Mouse (Mus musculus) limb, embryonic 14.5 days (tissue): ENCODE results near the gene Lrrn4. TPM values are rescaled to one million over a fixed set of nuclear protein-coding genes. Genes with fewer than 3 reads are reported as not detected.

ENCODE experiments used
- ATAC-seq: fragments of 200-750 bp; cut with Nextera tagmentation; 2 replicates; pipeline ENCODE4 v1.8.0; 2017; ENCODE audit warnings: low read depth, moderate number of reproducible peaks, moderate TSS enrichment; ENCODE audit not compliant: low FRiP score
- DNase-seq: peaks from one replicate; pipeline ENCODE4 v3.0.0-alpha.2; 2015; ENCODE audit warnings: low spot score
- H3K27ac ChIP-seq: fragments of 300-500 bp; sonication (generic); replicated peaks from 2 replicates; pipeline ENCODE4 v1.5.1; 2014; ENCODE audit warnings: low read depth, mild to moderate bottlenecking, low read length, moderate library complexity, mixed read lengths
- H3K27me3 ChIP-seq: fragments of 300-500 bp; sonication (generic); 2 replicates; pipeline ENCODE4 v1.6.1; 2014; ENCODE audit warnings: low read length, mixed read lengths; ENCODE audit not compliant: control insufficient read depth, insufficient read depth
- H3K36me3 ChIP-seq: fragments of 300-500 bp; sonication (generic); 2 replicates; pipeline ENCODE4 v1.6.1; 2014; ENCODE audit warnings: mild to moderate bottlenecking, low read length, moderate library complexity, mixed read lengths; ENCODE audit not compliant: control insufficient read depth, insufficient read depth
- H3K4me1 ChIP-seq: fragments of 300-500 bp; sonication (generic); 2 replicates; pipeline ENCODE4 v1.6.1; 2014; ENCODE audit warnings: antibody characterized with exemption, low read length, mixed read lengths; ENCODE audit not compliant: control insufficient read depth, insufficient read depth
- H3K4me2 ChIP-seq: fragments of 300-500 bp; sonication (generic); replicated peaks from 2 replicates; pipeline ENCODE4 v1.6.1; 2014; ENCODE audit warnings: low read depth, mild to moderate bottlenecking, low read length, moderate library complexity; ENCODE audit not compliant: severe bottlenecking
- H3K4me3 ChIP-seq: fragments of 300-500 bp; sonication (generic); replicated peaks from 2 replicates; pipeline ENCODE4 v1.5.1; 2014; ENCODE audit warnings: low read length
- H3K9ac ChIP-seq: fragments of 300-500 bp; sonication (generic); 2 replicates; pipeline ENCODE4 v1.6.1; 2014; ENCODE audit warnings: mild to moderate bottlenecking, low read depth, low read length, moderate library complexity; ENCODE audit not compliant: severe bottlenecking
- H3K9me3 ChIP-seq: fragments of 300-500 bp; sonication (generic); 2 replicates; pipeline ENCODE4 v1.6.1; 2016; ENCODE audit warnings: low read length; ENCODE audit not compliant: control insufficient read depth
- POLR2A ChIP-seq: fragments of 200-500 bp; IDR thresholded peaks from 2 replicates; pipeline ENCODE4 v1.8.0; 2012; ENCODE audit warnings: inconsistent platforms, mild to moderate bottlenecking, moderate library complexity, borderline replicate concordance; ENCODE audit not compliant: insufficient read depth, insufficient read length; ENCODE audit errors: extremely low read depth
- WGBS: fragments of 180-500 bp; shearing (Covaris S2); extraction: QIAGEN DNeasy Blood & Tissue Kit; methylation state at CpG from one replicate; pipeline ENCODE4 v1.1.7; 2014; 5-methylcytosine and 5-hydroxymethylcytosine counted together
- polyA plus RNA-seq, 2 experiments: library from polyadenylated mRNA; depleted of rRNA in 1 of 2; stranded (reverse) in 1 of 2; unstranded in 1 of 2; fragments of >200 nt; fragmentation: Nextera tagmentation in 1 of 2; extraction: Ambion mirVana in 1 of 2; gene quantifications; 2 replicates each; pipeline versions ENCODE4 v1.2.1 to v1.2.3; 2012 to 2014

The Lrrn4 gene
- polyA plus RNA-seq, 2 experiments: 0.31 to 0.51 TPM

DNA sequence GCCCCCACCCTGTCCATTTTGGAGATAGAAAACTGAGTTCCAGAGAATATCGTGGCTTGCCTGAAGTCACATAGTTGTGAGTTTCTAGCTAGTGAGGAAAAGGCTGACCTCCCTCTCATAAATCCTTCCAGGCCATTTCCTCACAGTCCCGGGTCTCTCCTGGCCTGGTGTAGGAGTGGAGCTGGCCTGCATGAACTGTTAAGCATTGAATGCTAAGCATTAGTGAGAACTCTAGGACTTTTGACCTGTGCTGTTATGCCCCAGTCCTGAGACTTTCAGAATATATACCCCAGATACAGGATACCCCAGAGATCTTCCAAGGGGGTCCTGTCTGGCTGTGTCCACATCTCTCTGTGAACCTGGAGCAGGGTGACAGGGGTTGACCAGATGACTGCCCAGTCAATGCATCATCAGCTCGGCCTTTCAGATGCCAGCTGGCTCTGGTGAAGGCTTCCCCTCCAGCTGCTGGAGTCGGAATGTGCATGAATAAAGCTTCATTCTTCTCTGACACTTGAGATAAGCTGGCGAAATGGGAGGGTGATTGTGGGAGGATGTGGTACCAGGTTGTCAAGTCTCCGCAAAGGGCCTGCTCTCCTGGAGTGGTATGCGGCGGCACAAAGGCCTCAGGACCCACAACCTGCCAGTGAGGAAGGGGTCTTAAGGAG is 3.7 kb upstream of the Lrrn4 start:
- no peak overlapping the region for H3K9ac ChIP-seq
- no peak overlapping the region for H3K27ac ChIP-seq
- peaks cover 4% of the 10 kb centered on the region for H3K4me1 ChIP-seq
- no peak for DNase-seq
- peaks cover 17% of the 10 kb centered on the region for H3K27me3 ChIP-seq
- no peaks in the 10 kb centered on the region for H3K9me3 ChIP-seq
- no peak overlapping the region for H3K4me2 ChIP-seq
- H3K36me3 ChIP-seq: no peaks in the 10 kb centered on the region
- ATAC-seq: no peak
- no peak for TF ChIP-seq POLR2A
- no peak overlapping the region for H3K4me3 ChIP-seq
- WGBS: 63% methylated on average over 8 of the region's 8 CpGs

DNA sequence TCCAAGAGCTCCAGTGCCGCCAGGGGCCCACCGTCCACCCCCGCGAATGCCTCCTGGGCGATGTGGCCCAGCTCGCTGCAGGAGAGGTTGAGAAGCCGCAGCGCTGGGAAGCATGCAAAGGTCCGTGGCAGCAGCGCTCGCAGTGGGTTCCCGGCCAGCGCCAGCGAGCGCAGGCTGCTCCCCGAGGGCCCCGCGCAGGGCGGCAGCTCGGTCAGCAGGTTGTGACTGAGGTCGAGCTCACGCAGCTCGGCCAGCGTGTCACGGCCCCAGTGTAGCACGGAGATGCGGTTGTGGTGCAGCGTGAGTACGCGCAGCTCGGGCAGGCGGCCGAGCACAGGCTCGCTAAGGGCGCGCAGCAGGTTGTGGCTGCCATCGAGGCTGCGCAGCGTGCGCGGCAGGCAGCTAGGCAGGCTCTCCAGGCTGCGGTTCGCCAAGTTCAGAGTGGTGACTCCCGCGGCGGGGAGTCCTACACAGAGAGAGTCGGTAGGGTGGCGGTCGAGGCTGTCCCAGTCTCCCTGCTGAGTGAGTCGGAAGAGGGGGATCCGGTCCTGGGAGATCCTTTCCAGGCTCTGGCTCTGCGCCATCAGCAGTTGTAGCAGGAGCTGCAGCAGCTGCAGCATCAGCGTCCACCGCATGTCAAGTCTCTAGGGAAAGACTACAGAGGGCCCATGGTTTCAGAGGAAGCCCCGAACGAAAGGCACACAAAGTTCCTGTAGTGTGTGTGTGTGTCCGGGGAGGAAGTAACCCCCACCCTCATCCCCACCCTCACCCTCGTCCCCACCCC is 1.2 kb downstream of the Lrrn4 start:
- WGBS: under 1% methylated on average over 58 of the region's 58 CpGs
- ATAC-seq (peak; percentile 69), DNase-seq (peak; percentile 46)
- peak overlapping the region; percentile 51 for H3K4me3 ChIP-seq
- H3K4me2 ChIP-seq: peak overlapping the region; percentile 98
- no peak overlapping the region for H3K27ac ChIP-seq
- no peak for TF ChIP-seq POLR2A
- H3K4me1 ChIP-seq: peaks cover 4% of the 10 kb centered on the region
- H3K9ac ChIP-seq: peak overlapping the region; percentile 34; the same call in 1 of the 2 replicates
- H3K36me3 ChIP-seq: no peaks in the 10 kb centered on the region
- H3K9me3 ChIP-seq: no peaks in the 10 kb centered on the region
- H3K27me3 ChIP-seq: peaks cover 35% of the 10 kb centered on the region

DNA sequence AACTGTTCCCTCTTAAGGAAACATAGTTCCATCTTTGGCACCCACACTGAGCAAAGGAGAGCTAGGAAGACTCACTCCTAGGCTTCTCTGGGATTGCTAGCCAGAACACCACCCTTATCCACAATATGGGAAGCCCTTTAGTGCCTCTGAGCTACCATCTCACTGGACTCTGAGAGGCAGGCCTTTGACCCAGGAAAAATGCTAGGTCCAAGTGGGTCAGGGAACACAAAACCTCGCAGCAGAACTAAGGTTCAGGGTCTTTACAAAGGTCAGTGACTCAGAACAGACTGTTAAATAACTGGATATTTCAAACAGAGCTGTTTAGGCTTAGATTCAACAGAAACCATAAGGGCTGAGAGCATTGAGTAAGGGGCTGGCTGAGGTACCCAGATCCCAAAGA is 3.7 kb downstream of the Lrrn4 start:
- no peak overlapping the region for H3K4me2 ChIP-seq
- peaks cover 35% of the 10 kb centered on the region for H3K27me3 ChIP-seq
- TF ChIP-seq POLR2A: no peak
- H3K27ac ChIP-seq: no peak overlapping the region
- 65% methylated on average over 1 of the region's 1 CpGs for WGBS
- no peak overlapping the region for H3K4me3 ChIP-seq
- H3K9me3 ChIP-seq: no peaks in the 10 kb centered on the region
- ATAC-seq: no peak
- no peak for DNase-seq
- H3K9ac ChIP-seq: no peak overlapping the region
- no peaks in the 10 kb centered on the region for H3K36me3 ChIP-seq
- peaks cover 4% of the 10 kb centered on the region for H3K4me1 ChIP-seq

DNA sequence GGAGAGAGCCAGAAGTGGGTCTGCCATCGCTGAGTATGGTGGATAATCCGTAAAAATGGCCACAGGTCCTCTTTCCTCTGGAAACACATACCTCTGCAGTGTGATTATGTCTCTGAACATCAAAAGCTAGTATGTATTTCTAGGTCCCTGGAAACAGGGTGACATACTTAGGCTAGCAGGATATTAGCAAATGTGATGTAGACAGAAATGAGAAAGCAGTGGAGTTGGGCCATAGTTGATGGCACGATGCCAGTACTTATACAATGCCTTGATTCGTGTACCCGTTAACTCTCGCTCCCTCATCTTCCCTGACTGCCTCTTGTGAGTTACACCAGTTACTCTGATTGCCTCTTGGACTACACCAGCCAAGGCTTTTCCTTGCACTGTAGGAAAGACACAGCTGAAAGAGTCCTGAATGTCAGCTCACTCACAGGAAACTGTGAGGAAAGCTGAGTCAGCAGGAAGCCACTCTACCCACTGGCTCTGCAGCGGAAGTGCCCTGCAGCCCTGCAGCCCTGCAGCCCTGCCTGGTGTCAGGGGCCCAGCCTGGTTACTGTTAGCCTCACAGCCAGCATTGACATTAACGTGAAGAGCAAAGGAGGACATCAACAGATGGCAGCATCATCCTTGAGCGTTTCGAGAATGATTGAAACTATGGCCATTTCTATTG is 6.9 kb downstream of the Lrrn4 start:
- Histone ChIP-seq H3K9ac (no peak overlapping the region), H3K4me3 (no peak overlapping the region), H3K27ac (no peak overlapping the region), H3K27me3 (peaks cover 12% of the 10 kb centered on the region), H3K9me3 (no peaks in the 10 kb centered on the region), H3K36me3 (no peaks in the 10 kb centered on the region), H3K4me1 (no peaks in the 10 kb centered on the region), H3K4me2 (no peak overlapping the region)
- no peak for DNase-seq
- TF ChIP-seq POLR2A: no peak
- no peak for ATAC-seq
- 77% methylated on average over 10 of the region's 10 CpGs for WGBS

- H3K27me3 ChIP-seq: no peaks in the 10 kb centered on the region
- 48% methylated on average over 3 of the region's 3 CpGs for WGBS
- H3K4me1 ChIP-seq: no peaks in the 10 kb centered on the region
- DNase-seq (no peak), ATAC-seq (no peak)
- no peak overlapping the region for H3K4me2 ChIP-seq
- TF ChIP-seq POLR2A: no peak
- no peak overlapping the region for H3K9ac ChIP-seq
- peaks cover 4% of the 10 kb centered on the region for H3K36me3 ChIP-seq
- no peak overlapping the region for H3K4me3 ChIP-seq
- H3K9me3 ChIP-seq: no peaks in the 10 kb centered on the region
- H3K27ac ChIP-seq: no peak overlapping the region
Observed at GRCm38 (mm10) chr2:132871663-132872062, 9.0 kb downstream of the Lrrn4 start.
